Mouse (Mus musculus) thymus, adult 2 months (tissue): Measurements from ENCODE around the gene Cdh13. TPM values are rescaled to one million over a fixed set of nuclear protein-coding genes. Genes with fewer than 3 reads are reported as not detected.
"Not testable (repeated sequence)": the region's sequence is repeated elsewhere in the genome, so short reads cannot be mapped to it uniquely, and the experiment has no call there.

Source experiments
- DNase-seq: peaks from one replicate; pipeline ENCODE4 v3.0.0; 2021
- H3K27ac ChIP-seq: fragments of 200-500 bp; 2 replicates; pipeline ENCODE4 v1.5.1; 2012; ENCODE audit warnings: low read length, control low read depth; ENCODE audit not compliant: control insufficient read depth, insufficient read depth
- H3K27me3 ChIP-seq: fragments of 200-500 bp; 2 replicates; pipeline ENCODE4 v1.6.1; 2012; ENCODE audit warnings: mild to moderate bottlenecking, low read length, moderate library complexity, mixed read lengths; ENCODE audit not compliant: control insufficient read depth, insufficient read depth
- H3K36me3 ChIP-seq: fragments of 200-500 bp; 2 replicates; pipeline ENCODE4 v1.6.1; 2012; ENCODE audit warnings: mild to moderate bottlenecking, low read length, moderate library complexity; ENCODE audit not compliant: control insufficient read depth, insufficient read depth
- H3K4me1 ChIP-seq: fragments of 200-500 bp; replicated peaks from 2 replicates; pipeline ENCODE4 v1.6.1; 2012; ENCODE audit warnings: low read length; ENCODE audit not compliant: control insufficient read depth, insufficient read depth
- H3K4me3 ChIP-seq: fragments of 200-500 bp; 2 replicates; pipeline ENCODE4 v1.5.1; 2012; ENCODE audit warnings: mild to moderate bottlenecking, low read length, control low read depth, moderate library complexity; ENCODE audit not compliant: control insufficient read depth, insufficient read depth
- CTCF ChIP-seq: fragments of 200-500 bp; IDR thresholded peaks from 2 replicates; pipeline ENCODE4 v1.5.1; 2012; ENCODE audit warnings: mild to moderate bottlenecking, control low read depth, low read length, moderate library complexity, borderline replicate concordance; ENCODE audit not compliant: control insufficient read depth, poor library complexity, insufficient read depth; ENCODE audit errors: extremely low read depth
- POLR2A ChIP-seq: fragments of 200-500 bp; IDR thresholded peaks from 2 replicates; pipeline ENCODE4 v1.6.1; 2012; ENCODE audit warnings: mild to moderate bottlenecking, low read length, control low read depth, moderate library complexity; ENCODE audit not compliant: control insufficient read depth, poor library complexity, insufficient read depth; ENCODE audit errors: extremely low read depth
- WGBS: fragments of 180-500 bp; shearing (Covaris S2); methylation state at CpG from one replicate; pipeline ENCODE4 v1.1.7; 2018; 5-methylcytosine and 5-hydroxymethylcytosine counted together
- polyA plus RNA-seq: library from polyadenylated mRNA; depleted of rRNA; stranded (reverse); fragments of >200 nt; gene quantifications from 2 replicates; pipeline ENCODE4 v1.2.3, GENCODE M21; 2012

The Cdh13 gene
- polyA plus RNA-seq, 1 experiment, result 12.5 TPM

- DNase-seq, result peak; percentile 12
- TF ChIP-seq POLR2A (no peak), CTCF (no peak)
- Histone ChIP-seq H3K36me3 (peaks cover 21% of the 10 kb centered on the region), H3K27me3 (no peaks in the 10 kb centered on the region), H3K4me3 (peak overlapping the region; percentile 77), H3K27ac (no peak overlapping the region), H3K4me1 (peaks cover 19% of the 10 kb centered on the region)
- WGBS, result 31% methylated on average over 22 of the region's 22 CpGs
Measured at GRCm38 (mm10) chr8:119345029-119345682, 1061.6 kb downstream of the Cdh13 start.

DNA sequence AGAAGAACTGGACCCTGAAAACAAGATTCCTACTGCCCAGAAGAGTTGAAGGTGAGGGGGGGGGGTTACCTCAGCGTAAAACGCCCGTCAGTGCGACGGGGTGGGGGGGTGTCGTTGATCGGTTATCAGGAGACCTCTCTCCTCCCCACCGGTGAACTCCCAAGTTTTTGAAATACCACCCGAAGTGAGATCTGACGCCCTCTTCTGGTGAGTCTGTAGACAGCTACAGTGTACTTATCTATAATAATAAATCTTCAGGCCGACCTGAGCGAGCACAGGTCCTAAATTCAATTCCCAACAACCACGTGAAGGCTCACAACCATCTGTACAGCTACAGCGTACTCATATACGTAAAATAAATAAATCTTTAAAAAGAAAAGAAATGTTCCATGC is 1062.1 kb downstream of the Cdh13 start:
- Histone ChIP-seq H3K4me1 (peaks cover 17% of the 10 kb centered on the region), H3K27ac (no peak overlapping the region), H3K36me3 (peaks cover 21% of the 10 kb centered on the region), H3K4me3 (no peak overlapping the region), H3K27me3 (no peaks in the 10 kb centered on the region)
- TF ChIP-seq POLR2A (no peak), CTCF (no peak)
- DNase-seq, result no peak
- WGBS, result 89% methylated on average over 15 of the region's 15 CpGs

DNA sequence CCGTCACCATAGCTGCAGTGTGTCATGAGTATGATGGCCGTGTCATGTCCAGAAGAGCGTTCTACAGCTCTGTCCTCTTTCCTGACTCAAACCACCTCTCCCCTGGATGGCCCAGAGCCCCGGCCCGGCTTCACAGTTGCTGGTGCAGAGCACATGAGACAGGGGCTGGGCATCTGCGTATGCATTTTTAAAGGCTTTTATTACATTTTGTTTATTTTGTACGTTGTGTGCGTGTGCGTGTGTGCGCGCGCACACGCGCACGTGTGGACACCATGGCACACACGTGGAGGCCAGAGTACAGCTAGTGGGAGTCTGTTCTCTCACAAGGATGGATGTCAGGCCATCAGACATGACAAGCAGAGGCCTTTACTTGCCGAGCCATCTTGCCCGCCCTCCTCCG is 1068.1 kb downstream of the Cdh13 start:
- TF ChIP-seq POLR2A (no peak), CTCF (no peak)
- Histone ChIP-seq H3K36me3 (peaks cover 21% of the 10 kb centered on the region), H3K27ac (no peak overlapping the region), H3K4me1 (peaks cover 26% of the 10 kb centered on the region), H3K27me3 (no peaks in the 10 kb centered on the region), H3K4me3 (no peak overlapping the region)
- 97% methylated on average over 19 of the region's 19 CpGs for WGBS
- no peak for DNase-seq

DNA sequence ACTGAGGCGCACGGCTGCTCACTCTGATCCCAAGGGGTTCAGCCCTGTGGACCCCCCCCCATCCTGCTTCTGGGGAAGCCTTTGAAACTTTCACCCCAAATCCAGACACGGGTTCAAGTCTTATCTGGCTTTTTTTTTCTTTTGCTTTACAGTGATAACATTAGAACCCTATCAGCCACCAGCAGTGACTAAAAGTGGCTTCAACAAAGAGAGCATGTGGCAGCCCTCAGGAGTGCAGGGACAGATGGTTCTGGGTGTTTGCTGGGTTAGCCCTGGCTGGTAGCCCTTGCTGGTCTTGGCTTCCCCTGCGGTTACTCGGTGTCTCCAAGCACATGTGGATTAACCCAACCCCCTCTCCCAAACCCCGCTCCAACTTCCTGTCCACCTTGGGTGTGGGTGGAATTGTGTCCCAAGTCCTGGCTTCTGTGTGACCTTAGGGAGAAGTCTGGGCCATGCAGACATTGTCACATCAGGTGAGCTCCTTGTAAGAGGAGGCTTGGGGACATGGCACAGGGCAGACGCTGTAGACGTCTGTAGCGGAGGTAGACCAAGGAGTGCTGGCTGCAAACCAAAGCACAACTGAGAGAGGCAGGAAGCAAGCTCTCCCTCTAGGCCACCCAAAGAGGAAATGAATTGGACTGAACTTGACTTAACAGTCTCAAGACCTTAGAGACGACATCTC is 1069.6 kb downstream of the Cdh13 start:
- no peak for DNase-seq
- TF ChIP-seq POLR2A, result no peak
- no peak for TF ChIP-seq CTCF
- Histone ChIP-seq H3K36me3 (peaks cover 13% of the 10 kb centered on the region), H3K27ac (peak overlapping the region; percentile 10; the same call in 1 of the 2 replicates), H3K27me3 (no peaks in the 10 kb centered on the region), H3K4me3 (no peak overlapping the region), H3K4me1 (peaks cover 20% of the 10 kb centered on the region)
- WGBS, result 12% methylated on average over 10 of the region's 10 CpGs

DNA sequence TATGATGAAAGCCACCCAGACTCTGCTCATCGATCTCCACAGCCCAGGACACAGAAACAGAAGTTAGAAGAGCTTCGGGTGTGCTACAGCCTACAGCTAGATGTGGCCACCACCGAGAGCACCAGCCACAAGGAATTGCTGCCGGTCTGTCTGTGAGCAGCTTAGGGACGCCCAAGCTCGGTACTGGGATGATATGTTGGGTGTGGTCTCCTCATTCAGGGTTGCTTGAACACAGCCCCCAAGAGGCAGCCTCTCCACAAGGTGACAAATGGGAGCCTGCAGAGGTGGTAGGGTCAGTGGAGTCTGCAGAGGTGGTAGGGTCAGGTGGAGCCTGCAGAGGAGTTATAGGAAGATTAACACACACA is 1070.1 kb downstream of the Cdh13 start:
- no peak for DNase-seq
- 46% methylated on average over 6 of the region's 6 CpGs for WGBS

DNA sequence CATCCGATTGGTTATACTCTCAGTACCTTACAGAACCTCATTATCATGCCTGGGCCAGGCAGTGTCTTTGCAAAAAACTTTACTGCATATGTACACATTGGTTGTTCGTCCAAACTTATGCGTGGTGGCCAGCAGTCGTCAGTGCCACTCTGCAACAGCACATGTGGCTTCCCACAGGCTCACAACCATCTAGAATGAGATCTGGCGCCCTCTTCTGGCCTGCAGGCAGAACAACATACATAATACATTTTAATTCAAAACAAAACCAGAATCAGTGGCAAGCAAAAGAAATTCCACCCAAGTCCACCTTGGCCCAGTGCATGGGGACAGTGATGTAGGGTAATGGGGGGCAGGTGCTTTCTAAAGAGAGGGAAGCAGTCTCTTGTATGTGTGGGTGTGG is 1073.1 kb downstream of the Cdh13 start:
- not testable (repeated sequence) for H3K27ac ChIP-seq, DNase-seq, H3K4me3 ChIP-seq, H3K36me3 ChIP-seq, H3K27me3 ChIP-seq
- WGBS, result 54% methylated on average over 5 of the region's 5 CpGs
- H3K4me1 ChIP-seq, result peaks cover 20% of the 10 kb centered on the region

More for the DNA sequence above, 1070.1 kb downstream of the Cdh13 start:
- Histone ChIP-seq H3K27me3 (no peaks in the 10 kb centered on the region), H3K36me3 (peaks cover 8% of the 10 kb centered on the region), H3K4me3 (no peak overlapping the region), H3K27ac (no peak overlapping the region), H3K4me1 (peaks cover 20% of the 10 kb centered on the region)
- TF ChIP-seq CTCF (no peak), POLR2A (no peak)
